Mouse (Mus musculus): ENCODE data around the gene Copz1. TPM values are rescaled to one million over a fixed set of nuclear protein-coding genes. Genes with fewer than 3 reads are reported as not detected.

Copz1 gene
- polyA plus RNA-seq, 1 experiment from 2014 or later, result 334 TPM

DNA sequence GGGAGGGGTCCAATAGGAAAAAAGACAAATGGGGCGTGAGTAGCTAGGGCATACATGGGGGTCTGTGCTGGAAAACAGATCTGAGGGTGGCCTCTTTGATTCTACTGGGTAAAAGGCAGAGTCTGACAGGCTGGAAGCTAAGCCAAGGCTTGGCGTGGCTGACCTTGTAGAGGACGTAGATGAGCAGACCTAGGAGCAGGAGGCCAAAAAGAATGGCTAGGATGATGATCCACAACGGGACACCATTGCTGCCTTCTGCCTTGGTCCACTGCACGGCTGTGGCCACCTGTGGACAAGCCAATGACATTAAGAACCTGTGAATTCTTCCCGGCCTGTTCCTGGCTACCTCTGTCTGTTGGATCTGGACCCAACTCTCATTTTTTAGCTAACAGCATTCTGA is 73.3 kb downstream of the Copz1 start:
- Histone ChIP-seq H3K9ac (ENCODE audit: low read length) (no peak overlapping the region), H3K27me3 (ENCODE audit: control insufficient read depth, insufficient read depth, low read length) (peaks cover 4% of the 10 kb centered on the region), H3K27ac (replicated peaks; ENCODE audit: low read depth, low read length) (no peak overlapping the region), H3K4me2 (ENCODE audit: low read depth, severe bottlenecking) (no peak overlapping the region), H3K4me3 (ENCODE audit: low read depth, low read length) (no peak overlapping the region), H3K9me3 (ENCODE audit: control insufficient read depth, low read length) (no peaks in the 10 kb centered on the region), H3K4me1 (ENCODE audit: control insufficient read depth, insufficient read depth, low read length) (peaks cover 4% of the 10 kb centered on the region; the same call in 1 of the 2 replicates), H3K36me3 (ENCODE audit: control insufficient read depth, insufficient read depth, low read length) (peaks cover 16% of the 10 kb centered on the region; the same call in 1 of the 2 replicates)
- ATAC-seq (ENCODE audit: insufficient number of reproducible peaks, low FRiP score, low TSS enrichment, low read depth) (no peak), DNase-seq (ENCODE audit: low spot score) (no peak)
- WGBS, result 87% methylated on average over 6 of the region's 6 CpGs

DNA sequence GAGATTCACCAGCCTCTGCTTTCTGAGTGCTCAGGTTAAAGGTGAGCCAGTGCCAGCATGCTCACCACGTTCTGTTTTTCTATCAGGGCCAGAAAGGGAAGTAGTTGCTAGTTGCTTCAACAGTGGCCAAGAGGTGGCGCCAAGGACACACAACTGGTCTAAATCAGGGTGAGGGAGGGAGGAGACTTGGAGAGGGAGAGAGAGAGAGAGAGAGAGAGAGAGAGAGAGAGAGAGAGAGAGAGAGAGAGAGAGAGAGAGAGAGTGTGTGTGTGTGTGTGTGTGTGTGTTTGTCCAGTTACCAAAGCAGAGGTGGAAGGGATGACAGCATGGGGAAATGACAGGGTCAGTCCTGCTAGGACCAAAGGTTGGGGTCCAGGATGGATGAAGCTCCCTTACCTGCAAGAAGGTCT is 74.8 kb downstream of the Copz1 start:
- 7% methylated on average over 2 of the region's 2 CpGs for WGBS
- ATAC-seq (ENCODE audit: insufficient number of reproducible peaks, low FRiP score, low TSS enrichment, low read depth) (no peak), DNase-seq (ENCODE audit: low spot score) (peak; percentile 76)
- no peak overlapping the region for H3K4me3 ChIP-seq (ENCODE audit: low read depth, low read length)
- no peak overlapping the region for H3K9ac ChIP-seq (ENCODE audit: low read length)
- no peaks in the 10 kb centered on the region for H3K9me3 ChIP-seq (ENCODE audit: control insufficient read depth, low read length)
- H3K4me1 ChIP-seq (ENCODE audit: control insufficient read depth, insufficient read depth, low read length), result no peaks in the 10 kb centered on the region
- H3K4me2 ChIP-seq (ENCODE audit: low read depth, severe bottlenecking), result no peak overlapping the region
- H3K36me3 ChIP-seq (ENCODE audit: control insufficient read depth, insufficient read depth, low read length), result peaks cover 23% of the 10 kb centered on the region; the same call in 1 of the 2 replicates
- H3K27me3 ChIP-seq (ENCODE audit: control insufficient read depth, insufficient read depth, low read length), result no peaks in the 10 kb centered on the region
- H3K27ac ChIP-seq (replicated peaks; ENCODE audit: low read depth, low read length), result no peak overlapping the region

MicroRNAs encoded within 50 kb of the gene (microRNA counts, 519-probe panel; counts per million panel counts)
- 4,501 counts per million, percentile 69 among the panel's probes with 10 or more counts for microRNA mmu-miR-148b

Small RNAs within 50 kb of the gene (microRNA-seq; reads per million reads assigned to microRNA genes)
- gene Mir148b, result 332 reads per million, percentile 63 among the genes with 10 or more reads in this experiment

Other genes with a start within 250 kb of the Copz1 start
- gene Smug1, start 105.6 kb upstream of the Copz1 start, polyA plus RNA-seq (2014; fragmentation: Nextera tagmentation; extraction: Ambion mirVana), result 14.4 and 14.7 TPM in 2 replicates
- gene Cbx5, start 32.9 kb upstream of the Copz1 start, polyA plus RNA-seq (2014; fragmentation: Nextera tagmentation; extraction: Ambion mirVana), result 210 and 225 TPM in 2 replicates
- 1,585 and 1,592 TPM in 2 replicates for gene Hnrnpa1, start 32.3 kb upstream of the Copz1 start, polyA plus RNA-seq (2014; fragmentation: Nextera tagmentation; extraction: Ambion mirVana)
- gene Nfe2, start 14.3 kb upstream of the Copz1 start, polyA plus RNA-seq (2014; fragmentation: Nextera tagmentation; extraction: Ambion mirVana), result 5.4 and 7.7 TPM in 2 replicates
- 0.31 TPM in 1 of 2 replicates, not detected in the other for gene Gpr84, start 37.9 kb downstream of the Copz1 start, polyA plus RNA-seq (2014; fragmentation: Nextera tagmentation; extraction: Ambion mirVana)
- gene Zfp385a, start 67.4 kb downstream of the Copz1 start, polyA plus RNA-seq (2014; fragmentation: Nextera tagmentation; extraction: Ambion mirVana), result 19.2 and 22.9 TPM in 2 replicates
- gene Itga5, start 94.0 kb downstream of the Copz1 start, polyA plus RNA-seq (2014; fragmentation: Nextera tagmentation; extraction: Ambion mirVana), result 28.6 and 31.7 TPM in 2 replicates
- gene Gtsf1, start 157.8 kb downstream of the Copz1 start, polyA plus RNA-seq (2014; fragmentation: Nextera tagmentation; extraction: Ambion mirVana), result not detected in 2 replicates
- not detected in 2 replicates for gene Gtsf2, start 175.8 kb downstream of the Copz1 start, polyA plus RNA-seq (2014; fragmentation: Nextera tagmentation; extraction: Ambion mirVana)
- 1.2 and 1.3 TPM in 2 replicates for gene Nckap1l, start 181.1 kb downstream of the Copz1 start, polyA plus RNA-seq (2014; fragmentation: Nextera tagmentation; extraction: Ambion mirVana)
- 3.0 and 3.5 TPM in 2 replicates for gene Pde1b, start 230.3 kb downstream of the Copz1 start, polyA plus RNA-seq (2014; fragmentation: Nextera tagmentation; extraction: Ambion mirVana)